Mouse (Mus musculus) E14TG2a.4 (cell line): ENCODE results near the gene Fkrp.

Experiments used
- CTCF ChIP-seq: conservative IDR thresholded peaks from 2 replicates; pipeline ENCODE4 v1.5.1; 2014; ENCODE audit warnings: low read length
- POU5F1 ChIP-seq: IDR thresholded peaks from 2 replicates; pipeline ENCODE4 v1.6.1; 2014; ENCODE audit warnings: low read length, borderline replicate concordance

- TF ChIP-seq CTCF (no peak), POU5F1 (no peak)
These were observed 27.1 kb upstream of the Fkrp start for GRCm38 (mm10) chr7:16843441-16844171.
